Mouse (Mus musculus): ENCODE results near the gene Ostn. TPM values are rescaled to one million over a fixed set of nuclear protein-coding genes. Genes with fewer than 3 reads are reported as not detected.

The Ostn gene
- polyA plus RNA-seq, 1 experiment = not detected

- H3K36me3 ChIP-seq (ENCODE audit: control insufficient read depth, insufficient read depth, low read length) = no peaks in the 10 kb centered on the region
- no peak overlapping the region for H3K4me3 ChIP-seq (ENCODE audit: low read depth, low read length)
- H3K27me3 ChIP-seq (ENCODE audit: control insufficient read depth, insufficient read depth, low read length) = no peaks in the 10 kb centered on the region
- H3K4me1 ChIP-seq (ENCODE audit: control insufficient read depth, insufficient read depth, insufficient read length, low read length) = peaks cover 5% of the 10 kb centered on the region; the same call in 1 of the 2 replicates
- WGBS = 88% methylated on average over 2 of the region's 2 CpGs
- no peak overlapping the region for H3K27ac ChIP-seq (ENCODE audit: insufficient read depth, low read depth, low read length)
- no peak for TF ChIP-seq CTCF (IDR thresholded peaks at IDR 0.05; ENCODE audit: extremely low read depth, insufficient read length, insufficient replicate concordance, low read depth, low read length)
- TF ChIP-seq POLR2A (IDR thresholded peaks at IDR 0.05; ENCODE audit: low read depth, low read length) = no peak
Measured at GRCm38 (mm10) chr16:27370700-27371099, 63.4 kb downstream of the Ostn start.

- 29% methylated on average over 3 of the region's 3 CpGs for WGBS
- H3K27ac ChIP-seq (ENCODE audit: insufficient read depth, low read depth, low read length) = no peak overlapping the region
Measured at GRCm38 (mm10) chr16:27374139-27374538, 66.8 kb downstream of the Ostn start.

GRCm38 (mm10) chr16:27375318-27375717 lies 68.0 kb downstream of the Ostn start:
- H3K27me3 ChIP-seq (ENCODE audit: control insufficient read depth, insufficient read depth, low read length) = no peaks in the 10 kb centered on the region
- H3K4me3 ChIP-seq (ENCODE audit: low read depth, low read length) = no peak overlapping the region
- no peaks in the 10 kb centered on the region for H3K36me3 ChIP-seq (ENCODE audit: control insufficient read depth, insufficient read depth, low read length)
- 30% methylated on average over 2 of the region's 2 CpGs for WGBS
- TF ChIP-seq POLR2A (IDR thresholded peaks at IDR 0.05; ENCODE audit: low read depth, low read length) (no peak), CTCF (IDR thresholded peaks at IDR 0.05; ENCODE audit: extremely low read depth, insufficient read length, insufficient replicate concordance, low read depth, low read length) (no peak)
- H3K27ac ChIP-seq (ENCODE audit: insufficient read depth, low read depth, low read length) = peak overlapping the region; percentile 58
- peaks cover 9% of the 10 kb centered on the region; the same call in 1 of the 2 replicates for H3K4me1 ChIP-seq (ENCODE audit: control insufficient read depth, insufficient read depth, insufficient read length, low read length)

More at GRCm38 (mm10) chr16:27374139-27374538, 66.8 kb downstream of the Ostn start:
- H3K4me3 ChIP-seq (ENCODE audit: low read depth, low read length) = no peak overlapping the region
- no peaks in the 10 kb centered on the region for H3K27me3 ChIP-seq (ENCODE audit: control insufficient read depth, insufficient read depth, low read length)
- peaks cover 9% of the 10 kb centered on the region; the same call in 1 of the 2 replicates for H3K4me1 ChIP-seq (ENCODE audit: control insufficient read depth, insufficient read depth, insufficient read length, low read length)
- H3K36me3 ChIP-seq (ENCODE audit: control insufficient read depth, insufficient read depth, low read length) = no peaks in the 10 kb centered on the region
- TF ChIP-seq CTCF (IDR thresholded peaks at IDR 0.05; ENCODE audit: extremely low read depth, insufficient read length, insufficient replicate concordance, low read depth, low read length) (no peak), POLR2A (IDR thresholded peaks at IDR 0.05; ENCODE audit: low read depth, low read length) (no peak)

GRCm38 (mm10) chr16:27376556-27376955 lies 69.3 kb downstream of the Ostn start:
- H3K27me3 ChIP-seq (ENCODE audit: control insufficient read depth, insufficient read depth, low read length) = no peaks in the 10 kb centered on the region
- H3K4me3 ChIP-seq (ENCODE audit: low read depth, low read length) = no peak overlapping the region
- H3K27ac ChIP-seq (ENCODE audit: insufficient read depth, low read depth, low read length) = no peak overlapping the region
- no peaks in the 10 kb centered on the region for H3K36me3 ChIP-seq (ENCODE audit: control insufficient read depth, insufficient read depth, low read length)
- TF ChIP-seq POLR2A (IDR thresholded peaks at IDR 0.05; ENCODE audit: low read depth, low read length) (no peak), CTCF (IDR thresholded peaks at IDR 0.05; ENCODE audit: extremely low read depth, insufficient read length, insufficient replicate concordance, low read depth, low read length) (no peak)
- peaks cover 9% of the 10 kb centered on the region; the same call in 1 of the 2 replicates for H3K4me1 ChIP-seq (ENCODE audit: control insufficient read depth, insufficient read depth, insufficient read length, low read length)

- H3K27ac ChIP-seq (ENCODE audit: insufficient read depth, low read depth, low read length) = no peak overlapping the region
- TF ChIP-seq CTCF (IDR thresholded peaks at IDR 0.05; ENCODE audit: extremely low read depth, insufficient read length, insufficient replicate concordance, low read depth, low read length) (no peak), POLR2A (IDR thresholded peaks at IDR 0.05; ENCODE audit: low read depth, low read length) (no peak)
- peaks cover 2% of the 10 kb centered on the region; the same call in 1 of the 2 replicates for H3K4me1 ChIP-seq (ENCODE audit: control insufficient read depth, insufficient read depth, insufficient read length, low read length)
- no peaks in the 10 kb centered on the region for H3K36me3 ChIP-seq (ENCODE audit: control insufficient read depth, insufficient read depth, low read length)
- H3K27me3 ChIP-seq (ENCODE audit: control insufficient read depth, insufficient read depth, low read length) = no peaks in the 10 kb centered on the region
- H3K4me3 ChIP-seq (ENCODE audit: low read depth, low read length) = no peak overlapping the region
- 68% methylated on average over 4 of the region's 4 CpGs for WGBS
Measured at GRCm38 (mm10) chr16:27382217-27382616, 74.9 kb downstream of the Ostn start.

- no peaks in the 10 kb centered on the region for H3K36me3 ChIP-seq (ENCODE audit: control insufficient read depth, insufficient read depth, low read length)
- no peak overlapping the region for H3K27ac ChIP-seq (ENCODE audit: insufficient read depth, low read depth, low read length)
- no peak overlapping the region for H3K4me3 ChIP-seq (ENCODE audit: low read depth, low read length)
- 73% methylated on average over 4 of the region's 4 CpGs for WGBS
- H3K4me1 ChIP-seq (ENCODE audit: control insufficient read depth, insufficient read depth, insufficient read length, low read length) = peaks cover 2% of the 10 kb centered on the region; the same call in 1 of the 2 replicates
- H3K27me3 ChIP-seq (ENCODE audit: control insufficient read depth, insufficient read depth, low read length) = no peaks in the 10 kb centered on the region
- no peak for TF ChIP-seq POLR2A (IDR thresholded peaks at IDR 0.05; ENCODE audit: low read depth, low read length)
- no peak for TF ChIP-seq CTCF (IDR thresholded peaks at IDR 0.05; ENCODE audit: extremely low read depth, insufficient read length, insufficient replicate concordance, low read depth, low read length)
Measured at GRCm38 (mm10) chr16:27384893-27385603, 77.8 kb downstream of the Ostn start.

GRCm38 (mm10) chr16:27385649-27386048 lies 78.4 kb downstream of the Ostn start:
- WGBS = 94% methylated on average over 1 of the region's 1 CpGs
- H3K4me3 ChIP-seq (ENCODE audit: low read depth, low read length) = no peak overlapping the region

More at GRCm38 (mm10) chr16:27385649-27386048, 78.4 kb downstream of the Ostn start:
- Histone ChIP-seq H3K4me1 (ENCODE audit: control insufficient read depth, insufficient read depth, insufficient read length, low read length) (peaks cover 5% of the 10 kb centered on the region; the same call in 1 of the 2 replicates), H3K27ac (ENCODE audit: insufficient read depth, low read depth, low read length) (no peak overlapping the region), H3K36me3 (ENCODE audit: control insufficient read depth, insufficient read depth, low read length) (no peaks in the 10 kb centered on the region), H3K27me3 (ENCODE audit: control insufficient read depth, insufficient read depth, low read length) (no peaks in the 10 kb centered on the region)
- no peak for TF ChIP-seq POLR2A (IDR thresholded peaks at IDR 0.05; ENCODE audit: low read depth, low read length)
- no peak for TF ChIP-seq CTCF (IDR thresholded peaks at IDR 0.05; ENCODE audit: extremely low read depth, insufficient read length, insufficient replicate concordance, low read depth, low read length)
